8 mouse cellular contexts compared by ENCODE assay signal in the genomic region with DNA sequence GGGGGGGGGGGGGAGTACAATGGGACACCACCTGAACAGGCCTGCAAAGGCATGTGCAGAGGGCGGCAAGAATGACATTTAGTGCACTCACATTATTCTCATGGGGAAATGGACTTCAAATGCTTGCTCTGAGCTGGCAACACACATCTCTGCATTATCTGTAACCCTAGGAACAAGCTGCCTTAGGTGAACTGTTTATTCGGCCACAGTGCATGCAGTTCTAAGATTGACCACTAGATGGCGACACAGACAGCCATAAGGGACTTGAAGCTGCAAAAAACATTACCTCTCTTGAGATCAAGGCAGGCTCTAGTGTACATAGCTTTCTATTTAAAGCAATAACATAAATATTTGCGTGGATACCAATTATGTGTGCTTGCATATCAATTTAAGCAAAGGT. TPM values are rescaled to one million over a fixed set of nuclear protein-coding genes. Genes with fewer than 3 reads are reported as not detected.
DNase-seq lines count a peak whose midpoint lies in the region; ATAC-seq lines count a peak whose summit lies in the region.

No protein-coding gene starts in this region.

- H3K9ac ChIP-seq in heart, embryonic 11.5 days (ENCODE audit: low read depth, low read length): no peak overlapping the region
- no peak overlapping the region for H3K9ac ChIP-seq in midbrain, embryonic 12.5 days (replicated peaks)

- WGBS in heart, embryonic 11.5 days (ENCODE audit: insufficient replicate concordance): 0% methylated on average over 4 of the region's 4 CpGs
- 3% methylated on average over 4 of the region's 4 CpGs for WGBS in midbrain, embryonic 12.5 days

- no peak overlapping the region for H3K27ac ChIP-seq in heart, embryonic 11.5 days (ENCODE audit: low read depth, low read length)
- H3K27ac ChIP-seq in midbrain, embryonic 12.5 days (replicated peaks): no peak overlapping the region

- peak; percentile 95 for DNase-seq in heart, adult 11 months
- DNase-seq in cerebellum, postnatal 14 days: peak; percentile 96
- DNase-seq in frontal cortex, postnatal 25 days (ENCODE audit: low spot score in 2 of 2): peak; percentile 86 to 93
- peak; percentile 95 for DNase-seq in induced T-regulatory cell, adult 2 months (ENCODE audit: low read depth)
- DNase-seq in left cerebral cortex, adult 8-10 months (ENCODE audit: low spot score in 2 of 2): peak; percentile 71 to 88
- peak; percentile 60 to 85 for DNase-seq in spleen, adult 18-20 months

- H3K4me2 ChIP-seq in heart, embryonic 11.5 days: no peak overlapping the region
- no peak overlapping the region for H3K4me2 ChIP-seq in midbrain, embryonic 12.5 days (replicated peaks)

- H3K36me3 ChIP-seq in heart, embryonic 11.5 days (ENCODE audit: control insufficient read depth, insufficient read depth, low read length): no peaks in the 10 kb centered on the region
- H3K36me3 ChIP-seq in midbrain, embryonic 12.5 days: no peaks in the 10 kb centered on the region

- H3K27me3 ChIP-seq in heart, embryonic 11.5 days (ENCODE audit: control insufficient read depth, insufficient read depth, low read length): peaks cover 57% of the 10 kb centered on the region
- H3K27me3 ChIP-seq in midbrain, embryonic 12.5 days: peaks cover 30% of the 10 kb centered on the region; the same call in 1 of the 2 replicates

- no peak for ATAC-seq in heart, embryonic 11.5 days (replicated peaks; ENCODE audit: insufficient number of reproducible peaks, low FRiP score, low TSS enrichment)
- peak; percentile 47; the same call in 1 of the 2 replicates for ATAC-seq in midbrain, embryonic 12.5 days (ENCODE audit: low FRiP score, low read depth)

- H3K9me3 ChIP-seq in heart, embryonic 11.5 days (replicated peaks; ENCODE audit: control insufficient read depth, low read length): no peaks in the 10 kb centered on the region
- H3K9me3 ChIP-seq in midbrain, embryonic 12.5 days: no peaks in the 10 kb centered on the region

- H3K4me3 ChIP-seq in heart, embryonic 11.5 days (ENCODE audit: low read depth, low read length): no peak overlapping the region
- H3K4me3 ChIP-seq in midbrain, embryonic 12.5 days: no peak overlapping the region

- H3K4me1 ChIP-seq in heart, embryonic 11.5 days (ENCODE audit: control insufficient read depth, insufficient read depth, low read length): no peaks in the 10 kb centered on the region
- H3K4me1 ChIP-seq in midbrain, embryonic 12.5 days: no peaks in the 10 kb centered on the region

RNA-seq across cellular contexts. Expression of gene Coro2a, which starts 9.2 kb away (rescaled TPM):
- 0.50 and 0.56 TPM in 2 replicates for polyA plus RNA-seq in heart, embryonic 11.5 days (2014; fragmentation: Nextera tagmentation; extraction: Ambion mirVana)
- total RNA-seq in left cerebral cortex, adult 8-10 months (2022): 10 to 100 TPM; 23.3 to 26.7 (median 24.3) TPM
- polyA plus RNA-seq in midbrain, embryonic 12.5 days (2016; fragmentation: Nextera tagmentation; extraction: Ambion mirVana): 2.6 and 2.8 TPM in 2 replicates

RNA-seq across cellular contexts. Expression of gene Tbc1d2, which starts 38.8 kb away (rescaled TPM):
- 0.11 and 0.30 TPM in 2 replicates for polyA plus RNA-seq in heart, embryonic 11.5 days (2014; fragmentation: Nextera tagmentation; extraction: Ambion mirVana)
- total RNA-seq in left cerebral cortex, adult 8-10 months (2022): 1 to 10 TPM; 2.4 to 3.9 (median 3.4) TPM
- polyA plus RNA-seq in midbrain, embryonic 12.5 days (2016; fragmentation: Nextera tagmentation; extraction: Ambion mirVana): 0.75 and 0.84 TPM in 2 replicates
